Mouse (Mus musculus) layer of hippocampus, adult 18-20 months (tissue): Measurements from ENCODE around the gene Brms1l. TPM values are rescaled to one million over a fixed set of nuclear protein-coding genes. Genes with fewer than 3 reads are reported as not detected.
"Not testable (repeated sequence)": the region's sequence is repeated elsewhere in the genome, so short reads cannot be mapped to it uniquely, and the experiment has no call there.

ENCODE experiments used
- DNase-seq, 2 experiments: peaks; one replicate each; pipeline ENCODE4 v3.0.0; 2022; ENCODE audit warnings: low spot score in 2 of 2
- long read RNA-seq: library from polyadenylated mRNA; stranded (forward); transcript quantifications from one replicate; pipeline ENCODE4 v2.0.0, GENCODE M21; 2021
- total RNA-seq, 2 experiments: library from RNA; stranded (reverse); gene quantifications; 2 replicates each; pipeline ENCODE4 v1.2.3; 2021

The Brms1l gene
- 10 to 100 TPM; 73.2 to 75.4 TPM for total RNA-seq
- long read RNA-seq, transcript Brms1l-201 (10 exons, 2,609 nt), result major isoform, 89 of 100 reads
- long read RNA-seq, partial matches to known transcripts, result 7 of 100 reads
- long read RNA-seq, other reads (novel, unspliced or antisense), result 4 of 100 reads

DNA sequence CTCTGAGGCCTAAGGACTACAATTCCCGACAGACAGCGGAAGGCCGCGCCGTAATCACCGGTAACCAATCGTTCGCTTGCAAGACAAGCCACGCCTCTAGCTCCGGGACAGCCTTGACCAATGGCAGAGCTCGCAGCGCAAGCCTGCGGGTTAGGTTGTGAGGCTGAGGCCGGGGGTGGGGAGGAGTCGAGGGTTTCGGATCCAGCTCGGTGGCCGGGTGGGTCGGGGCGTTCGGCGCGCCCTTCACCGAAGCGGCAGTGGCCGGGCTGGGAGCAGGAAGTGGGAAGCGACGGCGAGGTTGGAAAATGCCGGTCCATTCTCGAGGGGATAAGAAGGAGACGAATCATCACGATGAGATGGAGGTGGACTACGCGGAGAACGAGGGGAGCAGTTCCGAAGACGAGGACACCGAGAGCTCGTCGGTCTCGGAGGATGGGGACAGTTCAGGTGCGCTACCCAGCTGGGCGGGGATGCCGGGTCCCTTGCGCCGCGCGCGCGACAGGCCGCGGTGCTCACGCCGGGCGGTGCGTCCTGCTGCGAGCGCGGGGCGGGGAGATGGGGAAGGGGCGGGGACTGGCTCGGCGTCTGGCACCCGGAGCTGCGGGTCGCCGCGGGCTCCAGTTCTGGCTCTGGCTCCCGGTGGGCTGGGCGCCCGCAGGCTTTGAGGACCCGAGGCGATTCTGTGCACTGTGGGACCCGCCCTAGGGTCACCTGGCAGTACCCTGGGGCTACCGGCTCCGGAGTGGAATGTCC is at the start of gene Brms1l:
Gene Brms1l, plus strand, starts transcription at position 126 of the 753 bp plus-strand sequence.
- DNase-seq, result peak; percentile 96 to 97

DNA sequence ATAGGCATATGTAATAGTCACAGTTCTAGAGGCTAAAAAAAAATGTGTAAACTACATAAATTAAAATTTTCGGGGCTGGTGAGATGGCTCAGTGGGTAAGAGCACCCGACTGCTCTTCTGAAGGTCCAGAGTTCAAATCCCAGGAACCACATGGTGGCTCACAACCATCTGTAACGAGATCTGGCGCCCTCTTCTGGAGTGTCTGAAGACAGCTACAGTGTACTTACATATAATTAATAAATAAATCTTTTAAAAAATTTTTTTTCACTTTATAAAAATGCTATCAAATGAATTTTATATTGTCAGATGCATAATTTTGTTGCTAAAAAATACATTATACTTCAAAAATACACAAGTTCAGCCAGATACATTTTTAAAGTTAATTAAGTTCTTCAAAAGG is 41.6 kb upstream of the Brms1l start:
- not testable (repeated sequence) for DNase-seq

DNA sequence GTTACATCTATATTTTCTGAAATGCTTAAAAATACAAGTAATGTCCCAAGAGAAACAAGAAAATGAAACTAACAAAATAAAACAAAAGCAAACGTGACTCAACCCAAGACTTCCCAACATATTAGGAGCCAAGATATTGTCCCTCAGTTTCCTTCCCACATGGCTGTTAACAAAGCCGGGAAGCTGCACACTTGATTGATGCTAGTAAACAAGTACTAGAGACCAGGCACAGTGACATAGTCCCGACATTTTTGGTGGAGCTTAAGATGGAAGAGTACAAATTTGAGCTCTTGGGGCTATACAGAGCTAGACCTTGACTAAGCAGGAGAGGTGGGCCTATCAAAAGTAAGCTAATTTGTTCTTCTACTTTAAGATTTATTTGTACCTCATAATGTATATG is 39.0 kb upstream of the Brms1l start:
- DNase-seq, result no peak

DNA sequence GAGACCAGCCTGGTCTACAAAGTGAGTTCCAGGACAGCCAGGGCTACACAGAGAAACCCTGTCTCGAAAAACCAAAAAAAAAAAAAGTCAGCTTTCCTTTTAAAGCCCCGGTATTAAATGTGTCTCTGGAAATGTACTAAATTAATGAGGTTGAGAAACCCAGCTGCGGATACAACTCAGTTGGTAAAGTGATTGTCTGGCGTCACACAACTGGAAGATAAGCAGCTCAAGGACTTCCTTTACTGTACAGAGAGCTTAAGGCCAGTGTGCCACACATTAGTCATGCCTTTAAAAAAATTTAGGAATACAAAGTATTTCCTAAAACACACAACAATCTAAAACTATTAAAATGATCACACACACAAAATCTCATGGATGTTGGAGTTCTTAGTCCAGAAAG is 37.4 kb upstream of the Brms1l start:
- no peak for DNase-seq

DNA sequence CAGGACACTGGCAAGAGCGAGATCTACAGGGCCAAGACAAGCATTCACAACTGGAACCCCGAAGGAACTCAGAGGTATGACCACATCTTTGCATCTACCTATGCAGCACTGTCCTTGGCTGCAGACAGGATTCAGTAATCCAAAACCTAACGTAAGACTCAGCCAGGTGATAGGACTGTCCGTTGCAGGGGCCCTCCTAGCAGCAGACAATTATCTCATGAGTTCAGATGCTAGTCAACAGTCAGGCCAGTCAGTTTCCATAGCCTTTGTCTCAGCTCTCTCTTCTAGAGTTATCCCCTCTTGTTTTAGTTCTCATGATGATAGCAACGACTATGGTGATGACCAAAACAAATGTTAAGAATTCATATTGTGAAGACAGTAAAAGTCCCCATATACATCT is 36.0 kb upstream of the Brms1l start:
- no peak for DNase-seq

DNA sequence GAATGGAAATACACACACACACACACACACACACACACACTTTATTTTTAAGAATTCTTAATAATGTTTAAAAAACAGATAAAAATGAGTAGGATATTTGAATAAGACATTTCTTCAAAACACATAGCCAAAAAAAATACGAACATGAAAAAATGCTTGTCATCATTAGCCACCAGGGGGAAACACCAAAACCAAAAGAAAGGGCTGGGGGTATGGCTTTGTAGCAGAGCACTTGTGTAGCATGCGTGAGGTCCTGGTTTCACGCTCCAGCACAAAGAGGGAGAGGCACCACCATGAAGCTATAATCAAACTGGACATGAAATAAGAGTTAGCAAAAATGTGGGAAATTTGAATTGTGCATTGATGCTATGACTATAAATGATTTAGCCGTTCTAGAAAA is 35.0 kb upstream of the Brms1l start:
- no peak for DNase-seq

DNA sequence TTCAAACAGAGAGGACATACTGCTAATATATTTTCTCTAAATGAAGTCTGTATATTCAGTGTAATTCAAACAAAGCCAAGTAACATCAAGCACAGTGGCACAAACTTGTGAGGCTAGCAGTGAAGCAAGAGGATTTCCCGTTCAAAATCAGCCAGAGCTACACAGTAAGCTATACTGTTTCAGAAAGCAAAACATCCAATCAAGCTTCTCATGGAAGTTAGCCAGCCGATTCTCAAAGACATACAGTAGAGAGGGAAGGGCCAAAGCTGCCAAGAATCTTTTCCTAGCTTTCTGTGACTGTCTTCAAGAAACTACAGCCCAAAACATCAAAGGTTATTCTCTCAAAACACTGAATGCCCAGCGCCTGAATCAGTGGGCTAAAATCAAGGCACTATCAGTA is 31.1 kb upstream of the Brms1l start:
- no peak for DNase-seq

DNA sequence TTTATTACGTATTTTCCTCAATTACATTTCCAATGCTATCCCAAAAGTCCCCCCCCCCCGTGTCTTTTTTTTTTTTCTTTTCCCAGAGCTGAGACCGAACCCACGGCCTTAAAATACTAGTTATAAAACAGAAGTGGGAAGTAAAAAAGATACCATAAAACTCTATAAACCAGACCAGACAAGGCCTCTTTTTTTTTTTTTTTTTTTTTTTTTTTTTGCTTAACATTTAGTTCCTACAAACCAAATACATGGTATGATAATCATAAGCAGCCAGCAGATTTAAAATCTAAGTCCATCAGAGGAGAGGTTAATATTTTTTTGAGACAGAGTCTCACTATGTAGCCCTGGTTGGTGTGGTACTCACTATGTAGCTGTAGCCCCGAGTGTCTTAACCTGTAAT is 19.6 kb upstream of the Brms1l start:
- DNase-seq, result no peak

DNA sequence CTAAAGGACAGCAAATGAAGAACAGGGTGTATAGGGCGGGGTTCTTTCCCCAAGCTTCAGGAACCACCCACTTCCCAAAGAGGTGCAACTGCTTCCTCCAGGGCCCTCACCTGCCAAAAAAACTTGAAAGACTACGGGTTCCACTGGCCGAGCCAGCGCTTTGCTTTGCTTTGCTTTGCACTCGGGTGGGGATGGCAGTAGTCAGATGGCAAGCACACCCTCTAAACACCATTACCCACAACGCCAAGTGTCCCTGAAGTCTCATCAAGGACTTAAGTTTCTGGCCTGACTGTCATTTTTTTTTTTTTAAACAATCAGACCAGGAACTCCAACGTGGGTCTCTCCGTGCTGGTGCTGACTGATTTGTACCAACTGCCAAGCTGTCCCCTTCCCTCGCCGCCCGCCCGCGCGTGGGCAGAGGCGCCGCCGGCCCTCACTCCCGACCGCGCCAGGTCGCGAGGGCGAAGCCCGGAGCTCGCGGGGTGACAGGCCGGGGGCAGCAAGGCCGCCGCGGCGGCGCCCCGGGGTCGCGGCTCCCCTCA is 15.9 kb upstream of the Brms1l start:
- DNase-seq, result peak in 1 of 2 experiments; percentile 37

DNA sequence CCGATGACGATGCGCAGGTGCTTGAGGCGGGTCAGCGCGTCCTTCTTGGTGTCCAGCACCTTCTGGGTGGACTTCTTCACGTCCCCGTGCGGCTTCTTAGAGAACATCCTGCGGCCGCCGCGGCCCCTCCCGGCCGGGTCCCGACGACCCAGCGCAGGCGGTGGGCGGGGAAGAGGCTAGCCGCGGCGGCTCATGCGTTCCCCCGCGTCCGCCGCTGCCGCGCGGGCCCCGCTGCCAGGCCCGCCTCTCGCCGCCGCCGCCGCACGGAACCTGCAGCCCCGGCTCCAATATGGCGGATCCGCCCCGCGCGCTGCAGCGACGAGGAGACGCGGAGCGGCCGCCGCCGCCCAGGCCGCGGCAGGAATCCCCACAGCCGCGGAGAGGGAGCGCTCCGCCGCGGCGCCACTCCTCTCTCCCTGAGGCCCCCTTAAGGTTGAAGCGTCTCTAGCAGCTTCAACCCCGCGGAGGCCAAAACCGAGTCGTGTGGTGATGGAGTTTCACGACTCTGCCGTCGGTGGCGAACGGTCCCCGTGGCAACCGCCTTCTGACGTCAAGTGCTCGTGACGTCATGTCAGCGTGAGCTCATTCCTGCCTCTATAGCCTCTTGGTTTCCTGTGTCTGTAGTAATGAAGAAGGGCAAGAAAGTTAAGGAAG is 15.3 kb upstream of the Brms1l start, which contains the start of gene Ralgapa1:
Gene Ralgapa1, minus strand, starts transcription at position 507 of the 654 bp plus-strand sequence.
- peak; percentile 81 to 90 for DNase-seq

DNA sequence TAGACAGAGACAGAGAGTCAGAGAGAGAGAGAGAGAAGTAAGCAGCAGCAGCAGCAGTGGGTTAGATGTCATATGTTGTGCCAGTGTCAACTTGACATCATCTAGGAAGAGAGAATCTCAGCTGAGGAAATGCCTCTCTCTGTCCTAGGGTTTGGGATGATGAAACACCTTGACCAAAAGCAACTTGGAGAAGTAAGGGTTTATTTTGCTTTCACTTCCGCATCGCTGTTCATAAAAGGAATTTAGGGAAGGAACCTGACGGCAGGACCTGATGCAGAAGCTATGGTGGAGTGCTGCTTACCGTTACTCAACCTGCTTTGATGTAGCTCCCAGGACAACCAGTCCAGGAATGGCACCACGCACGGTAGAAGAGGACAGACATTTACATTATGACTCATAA is 12.1 kb upstream of the Brms1l start:
- DNase-seq, result no peak

DNA sequence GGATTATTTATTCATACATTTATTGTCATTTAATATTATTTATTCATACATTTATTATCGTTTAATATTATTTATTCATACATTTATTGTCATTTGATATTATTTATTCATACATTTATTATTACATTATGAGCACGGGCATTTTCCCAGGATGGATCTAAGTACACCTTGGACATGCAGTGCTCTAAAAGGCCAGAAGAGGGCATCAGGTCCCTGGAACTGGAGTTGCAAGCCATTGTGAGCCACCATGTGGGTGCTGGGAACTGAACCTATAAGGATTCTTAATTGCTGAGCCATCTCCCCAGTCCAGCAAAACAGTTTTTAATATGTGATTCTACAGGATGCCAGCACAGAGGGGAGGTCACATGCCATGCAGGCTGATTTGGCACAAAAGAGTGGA is 10.6 kb upstream of the Brms1l start:
- no peak for DNase-seq

DNA sequence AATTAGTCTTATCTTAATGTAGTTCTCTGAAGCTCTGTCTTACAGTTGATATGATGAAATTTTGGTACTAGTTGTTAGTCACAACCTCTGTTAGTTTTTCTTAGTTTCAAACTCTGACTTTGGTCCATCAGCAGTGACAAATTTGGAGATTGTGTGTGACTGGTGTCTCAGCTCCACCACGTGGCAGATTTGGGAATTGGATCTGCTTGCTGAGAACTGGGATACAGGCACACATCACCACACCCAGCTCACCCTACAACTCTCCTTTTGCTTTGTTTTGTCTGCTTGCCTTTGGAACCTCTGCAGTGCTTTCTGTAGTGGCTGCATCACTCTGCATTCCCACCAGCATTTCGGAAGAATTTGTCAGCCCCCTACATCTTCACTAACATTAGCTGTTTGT is 5.0 kb upstream of the Brms1l start:
- peak; percentile 61 to 91 for DNase-seq

DNA sequence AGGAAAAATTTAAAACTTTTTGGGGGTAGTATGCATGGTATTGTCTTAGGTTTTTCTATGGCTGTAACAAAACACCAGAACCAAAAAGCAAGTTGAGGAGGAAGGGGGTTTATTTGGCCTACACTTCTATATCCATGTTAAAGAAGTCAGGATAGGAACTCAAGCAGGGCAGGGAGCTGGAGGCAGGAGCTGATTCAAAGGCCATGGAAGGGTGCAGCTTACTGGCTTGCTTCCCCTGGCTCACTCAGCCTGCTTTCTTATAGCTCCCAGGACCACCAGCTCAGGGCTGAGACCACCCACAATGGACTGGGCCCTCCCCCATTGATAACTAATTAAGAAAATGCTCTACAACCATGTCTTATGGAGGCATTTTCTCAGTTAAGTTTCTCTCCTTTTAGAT is 3.2 kb upstream of the Brms1l start:
- no peak for DNase-seq

DNA sequence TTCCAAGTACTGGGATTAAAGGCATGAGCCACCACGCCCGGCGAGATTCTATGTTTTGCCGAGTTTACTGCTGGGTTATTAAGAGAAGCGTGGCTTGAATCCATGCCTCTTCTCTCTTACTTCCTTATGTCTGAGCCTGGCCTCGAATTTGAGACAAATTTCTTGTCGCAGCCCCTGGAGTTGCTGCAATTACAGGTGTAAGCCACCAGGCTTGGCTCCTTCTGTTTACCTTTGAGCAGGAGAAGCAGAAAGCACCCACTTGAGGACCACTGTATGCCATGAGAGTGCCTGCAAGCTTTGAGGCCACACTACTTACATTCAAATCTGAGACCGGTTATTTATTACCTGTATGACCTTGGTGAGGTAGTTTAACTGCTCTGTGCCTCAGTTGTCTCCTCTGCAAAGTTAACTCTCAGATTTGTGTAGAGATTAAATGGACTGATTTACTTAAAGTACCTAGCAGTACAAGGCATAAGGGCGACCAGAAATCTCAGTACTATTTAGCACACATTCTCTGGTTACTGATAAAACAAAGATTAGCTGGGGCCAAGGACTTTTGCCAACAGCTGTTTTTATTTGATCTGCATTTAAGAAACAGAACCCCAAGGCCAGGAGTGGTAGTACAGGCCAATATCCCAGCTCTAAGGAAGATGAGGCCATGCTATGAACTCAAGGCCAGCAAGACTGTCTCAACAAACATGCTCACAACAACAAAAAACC is 2.1 kb upstream of the Brms1l start:
- DNase-seq, result no peak

DNA sequence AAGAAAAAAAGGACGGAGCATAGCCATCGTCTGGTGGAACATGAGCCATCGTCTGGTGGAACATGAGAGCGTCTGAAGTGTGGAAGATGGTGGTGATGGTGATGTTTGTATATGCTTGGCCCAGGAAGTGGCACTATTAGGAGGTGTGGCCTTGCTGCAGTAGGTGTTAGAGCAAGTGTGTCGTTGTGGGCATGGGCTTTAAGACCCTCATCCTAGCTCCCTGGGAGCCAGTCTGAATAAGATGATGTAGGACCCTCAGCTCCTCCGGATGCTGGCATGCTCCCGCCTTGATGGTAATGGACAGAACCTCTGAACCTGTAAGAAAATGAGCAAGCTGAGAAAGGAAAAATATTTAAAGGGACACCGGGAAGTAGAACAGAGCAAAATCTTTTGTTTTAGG is 1.2 kb upstream of the Brms1l start:
- DNase-seq, result no peak

DNA sequence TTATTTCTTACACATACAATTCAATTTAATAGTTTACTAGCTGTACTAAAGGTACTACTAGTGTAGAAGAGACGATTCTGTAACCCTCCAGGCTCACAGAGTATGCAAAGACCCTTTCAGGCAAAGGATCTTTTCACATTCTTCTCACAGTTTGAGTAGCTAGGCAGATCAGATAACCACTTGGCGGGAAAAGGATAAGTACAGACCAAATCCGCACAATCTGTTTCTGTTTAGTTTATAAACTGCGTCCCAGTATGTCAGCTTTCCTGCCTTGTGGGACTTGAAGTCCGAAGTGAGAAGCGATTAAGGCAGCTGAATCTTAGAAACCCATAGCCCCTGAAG is 296 bp upstream of the Brms1l start:
- no peak for DNase-seq

DNA sequence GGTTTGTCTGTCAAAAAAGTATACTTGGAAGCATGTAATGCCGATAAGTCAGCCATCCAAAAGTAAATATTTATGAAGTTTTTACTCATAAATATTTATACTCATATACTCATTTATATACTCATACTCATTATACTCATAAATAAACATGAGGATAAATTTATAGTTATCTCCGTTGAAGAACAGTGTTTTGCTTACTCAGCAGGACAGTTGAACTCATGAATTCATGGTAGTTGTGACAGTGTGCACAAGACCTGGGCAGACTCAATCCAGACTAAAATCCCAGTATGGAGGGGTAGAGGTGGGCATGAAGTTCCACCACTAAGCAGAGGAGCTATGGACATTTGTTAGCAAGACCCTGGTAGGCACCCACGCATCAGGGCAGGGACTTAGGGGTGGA is 1.4 kb downstream of the Brms1l start:
- DNase-seq, result no peak

DNA sequence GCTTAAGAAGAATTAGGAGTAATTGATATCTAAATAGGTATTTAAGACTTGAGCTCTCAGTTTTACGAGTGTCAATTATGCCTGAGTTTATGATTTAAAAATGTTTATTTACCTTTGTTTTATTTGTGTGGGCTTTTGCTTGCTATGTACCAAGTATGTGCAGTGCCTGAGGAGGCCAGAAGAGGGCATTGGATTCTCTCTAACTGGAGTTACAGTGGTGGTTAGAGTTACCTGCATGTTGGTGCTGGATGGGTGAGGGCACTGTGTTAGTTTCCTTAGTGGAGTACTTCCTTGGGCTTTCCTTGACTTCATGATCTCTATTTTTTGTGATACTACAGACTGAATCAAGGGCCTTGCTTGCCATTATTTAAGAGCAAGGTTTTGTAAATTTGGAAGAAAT is 10.6 kb downstream of the Brms1l start:
- DNase-seq, result peak in 1 of 2 experiments; percentile 36

DNA sequence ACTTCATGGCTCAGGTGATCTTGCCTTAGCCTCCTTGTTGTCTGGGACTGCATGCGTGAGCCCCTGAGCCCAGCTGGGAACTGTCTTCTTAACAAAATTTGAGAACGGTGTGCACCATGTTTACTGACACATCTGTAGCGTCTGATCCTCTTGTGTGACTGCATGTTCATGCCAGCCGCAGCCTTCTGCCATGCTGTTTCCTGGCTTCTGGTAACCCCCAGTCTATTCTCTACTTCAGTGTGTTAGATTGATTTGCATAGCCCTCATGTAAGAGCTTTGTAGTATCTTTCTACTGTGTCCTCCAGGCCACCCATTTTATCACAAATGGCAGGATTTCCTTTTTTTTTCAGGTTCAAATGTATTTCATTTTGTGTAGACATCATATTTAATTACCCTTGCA is 11.7 kb downstream of the Brms1l start:
- no peak for DNase-seq

DNA sequence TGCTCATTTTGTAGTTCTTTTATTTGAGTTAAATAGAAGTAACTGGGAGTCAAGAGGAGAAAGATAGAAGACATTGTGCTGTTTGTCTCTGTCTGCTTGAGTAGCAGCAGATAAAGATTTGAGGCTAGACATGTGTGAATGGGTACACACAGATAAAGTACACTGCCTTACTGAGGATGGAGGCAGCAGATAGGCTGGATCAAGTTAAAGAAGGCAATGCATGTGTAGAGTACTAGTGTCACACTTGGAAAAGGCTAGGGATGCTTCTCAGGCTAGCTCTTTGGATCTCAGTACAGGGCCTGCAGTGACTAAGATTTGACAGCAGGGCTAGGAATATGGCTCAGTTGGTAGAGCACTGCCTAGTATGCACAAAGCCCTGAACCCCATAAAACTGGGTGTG is 14.5 kb downstream of the Brms1l start:
- no peak for DNase-seq
